In genomic region chr4:84456198-84456852, GRCm38 (mm10) we compare ENCODE assay signal across 8 mouse cellular contexts.
DNase-seq lines count a peak whose midpoint lies in the region; ATAC-seq lines count a peak whose summit lies in the region.

No protein-coding gene starts in this region.

- H3K4me3 ChIP-seq in embryonic facial prominence, embryonic 13.5 days = peak overlapping the region; percentile 3; the same call in 1 of the 2 replicates
- no peak overlapping the region for H3K4me3 ChIP-seq in neural tube, embryonic 12.5 days
- no peak overlapping the region for H3K4me3 ChIP-seq in heart, embryonic 10.5 days

- no peaks in the 10 kb centered on the region for H3K9me3 ChIP-seq in embryonic facial prominence, embryonic 13.5 days
- H3K9me3 ChIP-seq in neural tube, embryonic 12.5 days = no peaks in the 10 kb centered on the region
- H3K9me3 ChIP-seq in heart, embryonic 10.5 days = no peaks in the 10 kb centered on the region

- peaks cover 48% of the 10 kb centered on the region for H3K4me1 ChIP-seq in embryonic facial prominence, embryonic 13.5 days
- peaks cover 14% of the 10 kb centered on the region; the same call in 1 of the 2 replicates for H3K4me1 ChIP-seq in neural tube, embryonic 12.5 days
- no peaks in the 10 kb centered on the region for H3K4me1 ChIP-seq in heart, embryonic 10.5 days

- peak overlapping the region; percentile 44 for H3K4me2 ChIP-seq in embryonic facial prominence, embryonic 13.5 days
- H3K4me2 ChIP-seq in neural tube, embryonic 12.5 days (replicated peaks) = peak overlapping the region; percentile 14; the same call in 1 of the 2 replicates

- H3K9ac ChIP-seq in embryonic facial prominence, embryonic 13.5 days = no peak overlapping the region
- no peak overlapping the region for H3K9ac ChIP-seq in neural tube, embryonic 12.5 days

- DNase-seq in kidney, adult 11 months = peak; percentile 62
- DNase-seq in kidney, postnatal 10 days = no peak
- peak; percentile 62 to 73 for DNase-seq in kidney, adult 8-10 months
- DNase-seq in heart, embryonic 10.5 days (ENCODE audit: low spot score) = no peak
- no peak for DNase-seq in adrenal gland, adult 8-10 months

- H3K27ac ChIP-seq in embryonic facial prominence, embryonic 13.5 days = peak overlapping the region; percentile 72
- no peak overlapping the region for H3K27ac ChIP-seq in neural tube, embryonic 12.5 days
- no peak overlapping the region for H3K27ac ChIP-seq in heart, embryonic 10.5 days

- no peak for ATAC-seq in embryonic facial prominence, embryonic 13.5 days (ENCODE audit: insufficient number of reproducible peaks, insufficient read depth, low FRiP score, low TSS enrichment, low read depth)
- no peak for ATAC-seq in neural tube, embryonic 12.5 days (ENCODE audit: low FRiP score, low read depth)
- no peak for ATAC-seq in monocyte, adult 5-6 weeks (replicated peaks; ENCODE audit: insufficient number of reproducible peaks, low FRiP score, low TSS enrichment, poor library complexity, severe bottlenecking)

- no peaks in the 10 kb centered on the region for H3K36me3 ChIP-seq in embryonic facial prominence, embryonic 13.5 days
- H3K36me3 ChIP-seq in neural tube, embryonic 12.5 days = no peaks in the 10 kb centered on the region
- H3K36me3 ChIP-seq in heart, embryonic 10.5 days = no peaks in the 10 kb centered on the region

- peaks cover 3% of the 10 kb centered on the region; the same call in 1 of the 2 replicates for H3K27me3 ChIP-seq in embryonic facial prominence, embryonic 13.5 days
- no peaks in the 10 kb centered on the region for H3K27me3 ChIP-seq in neural tube, embryonic 12.5 days (replicated peaks)
- no peaks in the 10 kb centered on the region for H3K27me3 ChIP-seq in heart, embryonic 10.5 days (ENCODE audit: insufficient read depth, poor library complexity, severe bottlenecking)

- WGBS in embryonic facial prominence, embryonic 13.5 days = 17% methylated on average over 16 of the region's 16 CpGs
- WGBS in neural tube, embryonic 12.5 days = 61% methylated on average over 16 of the region's 16 CpGs
- 76% methylated on average over 16 of the region's 16 CpGs for WGBS in heart, embryonic 10.5 days

Comparison
In these comparisons a context has a peak if more than half of its experiments do, and no peak if none do; other contexts are left out.
1. DNase-seq: peak in kidney, adult 11 months (single experiment) and kidney, adult 8-10 months (2 of 2); none in kidney, postnatal 10 days (single experiment), heart, embryonic 10.5 days (single experiment) and adrenal gland, adult 8-10 months (single experiment).